Mouse (Mus musculus): Measurements from ENCODE around the gene Tasp1.

DNA sequence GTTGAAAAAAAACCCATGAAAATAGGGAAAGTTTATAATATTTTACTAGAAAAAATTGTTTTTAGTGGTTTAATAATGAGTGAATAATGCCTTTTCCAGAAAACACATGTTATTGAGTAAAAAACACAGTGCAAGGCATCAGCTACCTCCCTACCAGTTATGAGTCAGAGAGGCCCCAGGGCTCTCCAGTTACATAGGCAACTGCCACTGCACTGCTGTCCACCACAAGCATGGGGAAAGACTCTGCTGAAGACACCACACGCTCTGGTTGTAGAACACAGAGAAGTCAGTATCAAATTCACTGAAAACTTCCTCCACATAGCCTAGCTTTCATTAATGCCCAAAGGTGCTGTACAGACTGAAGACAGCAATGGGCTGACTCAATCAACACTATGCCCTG is 217.0 kb downstream of the Tasp1 start:
- TF ChIP-seq CTCF (IDR thresholded peaks at IDR 0.05; ENCODE audit: control insufficient read depth, insufficient read depth, insufficient replicate concordance, low read depth, low read length), result no peak
- no peak for TF ChIP-seq POLR2A (IDR thresholded peaks at IDR 0.05; ENCODE audit: control insufficient read depth, low read depth, low read length)

All from testis, adult 2 months (tissue).